Mouse (Mus musculus): Measurements from ENCODE around the gene Dtnb. TPM values are rescaled to one million over a fixed set of nuclear protein-coding genes. Genes with fewer than 3 reads are reported as not detected.
"Not testable (repeated sequence)": the region's sequence is repeated elsewhere in the genome, so short reads cannot be mapped to it uniquely, and the experiment has no call there.

Dtnb gene
- 14.2 and 27.7 TPM in 2 replicates for total RNA-seq (2014; fragmentation: Nextera tagmentation)
- 8.9 and 14.3 TPM in 2 replicates for total RNA-seq (2017)

DNA sequence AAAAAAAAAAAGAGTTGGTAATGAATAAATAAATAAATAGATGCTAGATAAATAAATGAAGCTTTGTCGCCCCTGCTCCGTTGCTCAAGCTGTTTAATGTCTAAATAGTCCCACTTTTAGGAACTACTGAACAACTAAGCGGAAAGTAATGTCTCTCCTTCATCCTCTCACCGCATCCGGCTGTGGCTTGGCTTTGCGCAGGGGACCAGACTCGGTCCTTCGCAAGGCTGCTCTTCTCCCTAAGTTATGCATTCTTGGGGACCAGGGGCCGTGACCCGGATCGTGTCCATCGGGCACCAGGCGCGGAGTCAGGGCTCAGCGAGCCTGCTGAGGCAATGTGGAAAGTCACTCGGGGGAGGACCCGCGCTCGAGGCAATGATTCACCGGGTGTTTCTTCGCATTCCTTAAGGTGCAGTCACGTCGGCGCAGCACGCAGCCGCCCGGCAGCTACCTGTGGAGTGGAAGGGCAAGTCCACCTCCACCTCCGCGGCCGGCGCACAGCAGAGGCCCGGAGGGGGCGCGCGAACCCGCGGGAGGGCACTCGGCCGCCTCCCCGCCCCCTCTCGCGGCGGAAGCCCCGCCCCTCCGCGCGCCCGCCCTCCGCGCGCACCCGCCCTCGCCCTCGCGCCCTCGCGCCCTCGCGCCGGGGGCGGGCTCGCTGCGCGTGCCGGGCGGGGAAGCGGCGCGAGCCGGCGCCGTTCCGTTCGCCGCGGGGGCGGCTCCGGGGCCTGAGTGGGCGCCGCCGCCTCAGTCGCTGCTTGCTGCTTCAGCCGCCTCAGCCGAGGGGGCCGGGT lies at the start of gene Dtnb:
TSS of gene Dtnb (plus strand) at position 595 of the 794 bp plus-strand sequence.
- peak; percentile 85 for ATAC-seq (replicated peaks; ENCODE audit: poor library complexity, severe bottlenecking)

DNA sequence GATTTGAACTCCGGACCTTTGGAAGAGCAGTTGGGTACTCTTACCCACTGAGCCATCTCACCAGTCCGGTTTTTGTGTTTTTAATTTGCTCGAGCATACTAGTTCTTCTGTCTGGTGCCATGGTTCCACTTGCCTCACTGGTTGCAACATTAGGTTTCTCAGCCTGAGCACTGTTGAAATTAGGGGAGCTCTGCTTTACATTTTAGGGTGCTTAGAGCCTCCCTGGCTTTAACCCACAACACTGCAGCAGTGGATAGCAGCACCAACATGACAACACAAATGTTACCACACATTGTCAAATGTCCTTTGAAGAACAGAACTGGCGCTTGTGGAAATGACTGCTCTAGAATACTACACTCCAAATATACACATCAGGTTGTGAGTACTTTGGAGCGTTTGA lies 46.6 kb upstream of the Dtnb start:
- peak; percentile 27; the same call in 1 of the 2 replicates for ATAC-seq (replicated peaks; ENCODE audit: poor library complexity, severe bottlenecking)

DNA sequence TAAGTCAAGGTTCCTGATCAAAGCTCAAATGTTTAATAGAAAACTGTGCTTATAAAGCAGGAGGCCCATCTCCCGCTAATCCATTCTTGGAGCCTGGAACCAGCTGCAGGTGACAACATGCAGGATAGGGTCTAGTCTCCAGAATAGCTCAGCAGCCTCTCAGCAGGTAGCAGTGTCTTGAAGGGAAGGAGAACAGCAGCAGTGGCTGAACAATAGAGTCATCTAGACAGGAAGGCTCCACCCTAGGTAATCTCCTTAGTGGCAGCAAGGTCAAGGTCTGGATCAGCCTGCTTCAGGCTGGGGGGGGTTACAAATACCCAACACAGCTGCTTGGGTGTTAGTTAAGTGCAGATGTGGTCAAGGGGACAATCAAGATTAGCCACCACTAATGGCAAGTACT lies 36.7 kb upstream of the Dtnb start:
- not testable (repeated sequence) for ATAC-seq (replicated peaks; ENCODE audit: poor library complexity, severe bottlenecking)

DNA sequence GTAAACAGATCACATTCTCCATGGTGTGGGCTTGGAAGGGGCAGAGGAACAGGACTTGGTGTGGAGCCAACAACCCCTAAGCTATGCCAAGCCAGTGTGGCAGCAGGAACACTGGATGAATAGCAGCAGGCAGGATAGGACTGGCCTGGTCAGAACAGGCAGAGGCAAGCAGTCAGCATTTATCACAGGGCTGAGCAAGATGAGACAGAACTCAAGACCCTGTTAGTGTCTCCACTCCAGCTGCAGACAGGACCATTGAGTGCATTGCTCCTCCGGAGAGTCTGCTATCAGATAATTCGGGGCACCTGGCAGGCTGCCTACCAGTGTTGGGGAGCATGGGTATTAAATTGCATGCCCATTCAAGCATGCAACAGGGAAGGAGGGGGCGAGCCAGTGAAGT lies 34.6 kb upstream of the Dtnb start:
- ATAC-seq (replicated peaks; ENCODE audit: poor library complexity, severe bottlenecking): no peak

DNA sequence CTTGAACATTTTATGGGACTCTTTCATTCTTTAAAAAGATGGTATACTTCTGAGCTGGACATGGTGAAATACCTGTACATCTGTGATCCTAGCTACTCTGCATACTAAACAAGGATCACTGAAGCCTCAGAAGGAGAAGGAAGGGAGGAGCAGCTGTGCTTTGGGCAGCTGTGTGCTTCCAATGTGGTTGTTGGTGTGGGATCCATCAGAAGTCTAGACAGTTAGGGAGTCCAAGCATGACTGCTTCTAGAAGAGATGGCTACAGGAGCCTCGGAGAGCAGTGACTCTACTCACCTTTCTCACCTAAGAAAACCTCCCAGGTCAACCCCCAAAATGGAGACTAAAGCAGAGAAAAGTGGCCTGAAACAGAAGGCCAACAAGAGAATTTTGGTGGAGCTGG lies 34.1 kb upstream of the Dtnb start:
- ATAC-seq (replicated peaks; ENCODE audit: poor library complexity, severe bottlenecking): no peak

DNA sequence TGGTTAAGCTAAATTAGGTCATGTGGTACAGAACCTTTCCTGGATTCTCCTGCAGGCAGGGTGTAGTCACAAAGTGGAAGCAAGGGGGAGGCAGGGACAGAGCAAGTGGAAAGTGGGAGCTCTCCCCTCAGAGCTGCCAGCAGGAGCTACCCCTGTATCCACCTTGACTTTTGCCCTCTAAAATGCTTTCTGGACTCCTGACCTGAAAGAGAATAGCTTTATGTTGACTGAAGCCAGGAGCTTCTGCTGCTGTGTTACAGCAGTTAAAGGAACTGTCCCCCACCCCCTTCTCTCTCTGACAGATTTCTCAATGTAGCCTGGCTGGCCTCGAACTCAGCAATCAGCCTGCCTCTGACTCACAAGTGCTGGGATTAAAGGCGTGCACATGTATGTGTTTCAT lies 32.6 kb upstream of the Dtnb start:
- ATAC-seq (replicated peaks; ENCODE audit: poor library complexity, severe bottlenecking): no peak

DNA sequence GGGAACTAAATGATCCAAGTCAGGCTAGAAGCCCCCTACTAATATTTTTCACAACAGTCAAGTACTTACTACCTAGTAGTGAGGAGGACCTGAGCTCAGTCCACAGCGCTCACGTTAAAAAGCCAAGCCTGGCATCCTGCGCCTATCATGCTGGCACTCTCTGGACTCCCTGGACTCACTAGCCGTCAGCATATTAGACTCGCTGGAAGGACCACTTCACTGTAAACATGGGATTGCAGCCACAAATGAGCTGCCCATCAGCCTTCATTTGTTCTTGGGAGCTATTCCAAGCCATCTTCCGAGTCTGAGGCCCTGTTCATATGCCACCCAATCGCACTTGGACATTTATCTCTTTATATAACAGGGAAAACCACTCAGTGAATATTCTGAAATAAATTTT lies 31.3 kb upstream of the Dtnb start:
- no peak for ATAC-seq (replicated peaks; ENCODE audit: poor library complexity, severe bottlenecking)

DNA sequence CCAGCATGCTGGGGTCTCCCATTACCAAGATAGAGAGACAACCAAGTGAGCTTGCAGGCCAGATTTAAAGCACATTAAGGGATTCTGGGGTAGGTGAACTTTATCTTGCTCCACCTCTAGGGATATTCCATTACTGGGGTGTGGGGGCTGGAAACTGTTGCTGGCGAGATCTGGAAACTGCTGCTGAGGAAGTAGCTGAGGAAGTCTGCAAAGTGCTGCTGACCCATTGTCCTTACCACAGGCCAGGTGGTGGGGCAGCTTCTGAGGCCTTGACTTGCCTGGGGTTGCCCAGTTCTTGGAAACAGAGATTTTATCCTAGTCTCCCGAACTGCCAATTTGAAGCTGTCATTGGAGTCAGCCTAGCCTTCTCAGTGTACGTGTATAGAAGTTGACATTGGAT lies 26.7 kb upstream of the Dtnb start:
- ATAC-seq (replicated peaks; ENCODE audit: poor library complexity, severe bottlenecking): 0 out of 2 replicates have a peak, but pooled peaks have one; percentile 33

DNA sequence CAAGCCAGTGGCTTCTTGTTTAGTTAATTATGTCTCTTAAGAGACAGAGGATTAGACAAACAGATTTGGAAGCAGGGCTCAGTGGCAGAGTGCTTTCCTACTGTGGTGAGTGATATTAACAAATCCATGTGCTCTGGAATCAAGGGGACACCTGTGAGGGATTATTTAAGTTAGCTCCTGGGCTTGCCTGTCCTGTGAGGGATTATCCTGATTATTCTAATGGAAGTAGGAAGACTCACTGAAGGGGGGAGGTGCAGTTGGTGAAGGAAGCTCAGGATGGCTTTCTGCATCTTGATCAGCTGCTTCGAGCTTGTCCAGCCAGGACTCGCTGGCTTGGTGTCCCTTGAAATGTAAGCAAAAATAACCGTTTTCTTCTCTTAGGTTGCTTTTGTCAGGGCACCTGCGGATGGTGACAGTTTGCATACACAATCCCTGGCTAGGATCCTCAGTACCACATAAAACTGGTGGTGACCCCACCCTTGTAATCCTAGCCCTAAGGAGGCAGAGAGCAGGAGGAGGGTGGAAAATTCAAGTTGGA lies 26.0 kb upstream of the Dtnb start:
- no peak for ATAC-seq (replicated peaks; ENCODE audit: poor library complexity, severe bottlenecking)

DNA sequence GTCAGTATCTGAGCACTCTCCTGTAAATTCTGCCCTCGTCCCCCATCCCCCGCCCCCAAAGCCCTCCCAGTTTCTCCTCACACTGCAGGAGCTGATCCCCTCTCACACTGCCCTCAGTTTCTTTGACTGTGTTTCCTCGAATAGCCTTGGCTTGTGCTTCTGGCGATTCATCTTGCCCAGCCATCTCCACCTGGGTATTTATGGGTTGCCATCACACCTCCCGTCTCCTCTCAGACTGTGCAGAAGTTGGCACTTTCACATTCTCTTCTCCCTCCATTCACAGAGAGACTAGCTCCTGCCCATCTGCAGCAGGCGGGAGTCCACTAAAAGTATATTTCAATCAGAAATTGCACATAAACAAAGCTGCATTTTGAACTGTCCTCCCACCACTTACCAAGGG lies 25.4 kb upstream of the Dtnb start:
- no peak for ATAC-seq (replicated peaks; ENCODE audit: poor library complexity, severe bottlenecking)

DNA sequence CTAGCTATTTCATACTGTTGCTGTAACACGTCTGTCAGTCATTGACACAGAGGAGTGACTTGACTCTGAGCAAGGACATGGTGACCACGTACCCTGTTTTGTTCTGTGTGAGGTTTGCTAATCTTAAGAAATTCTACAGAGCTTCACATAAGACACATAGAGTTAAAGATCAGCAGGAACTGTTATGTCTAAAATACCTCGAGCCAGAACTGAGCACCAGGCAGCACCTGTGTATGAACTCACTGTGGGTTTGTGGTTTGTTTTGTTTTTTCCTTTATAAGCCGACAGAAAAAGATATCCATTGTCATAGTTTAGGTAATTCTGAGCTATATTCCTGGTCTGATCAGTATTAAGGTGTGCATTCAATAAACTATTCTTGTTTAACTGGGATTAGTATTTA lies 24.7 kb upstream of the Dtnb start:
- ATAC-seq (replicated peaks; ENCODE audit: poor library complexity, severe bottlenecking): no peak

DNA sequence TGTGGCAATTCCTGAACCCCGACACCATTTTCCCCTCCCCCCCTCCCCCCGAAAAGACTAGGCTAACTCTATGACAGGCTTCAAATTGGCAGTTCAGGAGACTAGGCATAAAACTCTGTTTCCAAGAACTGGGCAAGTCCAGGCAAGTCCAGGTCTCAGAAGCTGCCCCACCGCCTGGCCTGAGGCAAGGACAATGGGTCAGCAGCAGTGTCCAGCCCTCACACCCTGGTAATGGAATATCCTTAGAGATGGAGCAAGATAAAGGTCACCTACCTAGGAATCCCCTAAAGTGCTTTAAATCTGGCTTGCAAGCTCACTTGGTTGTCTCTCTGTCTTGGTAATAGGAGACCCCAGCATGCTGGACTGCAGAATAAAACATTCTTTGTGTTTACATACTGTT lies 24.3 kb upstream of the Dtnb start:
- ATAC-seq (replicated peaks; ENCODE audit: poor library complexity, severe bottlenecking): no peak

DNA sequence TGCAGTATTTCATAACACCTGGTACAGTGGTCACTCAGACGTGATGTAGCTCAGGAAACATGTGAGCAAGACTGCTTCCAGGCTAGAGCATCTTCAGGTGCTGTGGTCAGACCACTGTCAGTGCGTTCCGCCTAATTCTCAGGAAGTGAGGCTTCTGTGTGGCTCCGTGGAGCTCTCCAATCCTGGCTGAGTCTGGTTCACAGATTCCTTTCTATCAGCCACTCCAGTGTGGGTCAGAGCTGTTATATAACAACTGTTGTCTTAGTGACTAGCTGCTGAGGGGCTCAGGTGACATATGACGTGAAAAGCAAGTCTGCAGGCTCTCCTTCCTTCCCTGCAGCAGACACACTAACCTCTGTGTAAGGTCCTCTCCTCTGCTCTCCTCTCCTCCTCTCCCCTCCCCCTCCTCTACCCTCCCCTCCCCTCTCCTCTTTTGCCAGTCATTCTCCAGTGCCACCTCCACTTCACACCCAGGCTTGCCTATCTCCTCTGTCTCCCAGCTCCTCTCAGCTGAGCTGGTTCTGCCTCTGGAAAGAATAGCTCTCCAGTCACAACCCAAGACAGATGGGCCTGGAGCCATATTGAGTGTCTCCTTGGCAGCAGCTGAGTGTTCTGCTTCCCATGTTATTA lies 23.5 kb upstream of the Dtnb start:
- peak; percentile 55 for ATAC-seq (replicated peaks; ENCODE audit: poor library complexity, severe bottlenecking)

DNA sequence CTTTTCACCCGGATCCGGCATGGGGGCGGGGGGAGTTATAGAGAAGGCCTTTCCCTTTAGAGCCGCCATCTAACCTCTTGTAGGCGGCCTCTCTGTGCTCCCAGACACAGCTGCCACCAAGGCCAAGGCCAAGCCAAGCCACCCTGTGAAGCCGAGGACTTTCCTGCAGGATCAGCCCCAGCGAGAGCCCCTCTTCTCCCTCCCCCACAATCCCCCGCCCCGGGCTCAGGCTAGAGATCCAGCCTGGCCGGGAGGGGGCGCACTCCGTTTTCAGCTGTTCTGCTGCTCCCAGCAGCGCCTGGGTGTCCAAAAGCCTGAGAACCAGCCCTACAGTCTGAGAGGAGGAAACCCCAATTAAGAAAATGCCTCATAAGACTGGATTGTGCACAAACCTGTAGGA lies 21.9 kb upstream of the Dtnb start:
- ATAC-seq (replicated peaks; ENCODE audit: poor library complexity, severe bottlenecking): 0 out of 2 replicates have a peak, but pooled peaks have one; percentile 9

DNA sequence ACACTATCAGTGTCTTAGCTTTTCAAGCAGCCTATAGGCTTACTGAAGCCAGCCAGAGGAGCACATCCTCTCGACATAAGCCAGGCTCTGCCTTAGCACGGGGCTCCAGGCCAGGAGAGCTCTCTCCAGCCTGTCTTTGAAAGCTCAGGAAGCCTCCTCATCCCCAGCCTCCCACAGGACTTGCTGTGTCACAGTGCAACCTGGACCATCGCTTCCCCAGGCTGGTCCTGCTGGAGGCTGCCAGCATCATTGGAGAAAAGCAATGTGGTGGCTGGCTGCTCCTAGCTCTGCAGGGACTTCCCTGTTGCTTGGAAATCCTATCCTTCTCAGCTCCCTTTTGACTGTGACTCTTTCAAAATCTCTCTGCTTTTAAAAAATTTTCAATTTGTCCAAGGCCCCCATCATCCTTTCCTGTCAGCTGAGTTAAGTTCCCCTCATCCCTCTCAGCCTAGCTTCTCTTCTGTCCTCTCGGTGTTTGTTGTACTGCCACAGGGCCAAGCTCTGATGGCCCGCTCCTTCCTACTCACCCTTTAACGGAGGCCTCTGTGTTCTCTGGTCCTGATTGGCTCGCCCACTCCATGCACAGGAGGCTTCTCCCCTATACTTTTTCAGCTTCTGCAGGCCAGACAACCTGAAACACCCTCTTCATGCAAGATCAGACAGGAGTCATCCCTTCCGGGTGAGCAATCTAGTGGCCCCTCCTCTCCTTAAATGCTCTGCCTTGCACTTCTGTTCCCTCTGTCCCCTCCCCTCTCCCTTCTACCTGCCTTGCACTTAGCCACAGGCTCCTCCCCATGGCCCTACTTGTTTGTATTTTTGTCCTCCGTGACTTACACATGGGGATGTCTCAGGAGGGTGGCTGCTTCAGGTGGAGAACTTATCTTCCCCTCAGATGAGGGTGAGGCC lies 14.5 kb upstream of the Dtnb start:
- no peak for ATAC-seq (replicated peaks; ENCODE audit: poor library complexity, severe bottlenecking)

DNA sequence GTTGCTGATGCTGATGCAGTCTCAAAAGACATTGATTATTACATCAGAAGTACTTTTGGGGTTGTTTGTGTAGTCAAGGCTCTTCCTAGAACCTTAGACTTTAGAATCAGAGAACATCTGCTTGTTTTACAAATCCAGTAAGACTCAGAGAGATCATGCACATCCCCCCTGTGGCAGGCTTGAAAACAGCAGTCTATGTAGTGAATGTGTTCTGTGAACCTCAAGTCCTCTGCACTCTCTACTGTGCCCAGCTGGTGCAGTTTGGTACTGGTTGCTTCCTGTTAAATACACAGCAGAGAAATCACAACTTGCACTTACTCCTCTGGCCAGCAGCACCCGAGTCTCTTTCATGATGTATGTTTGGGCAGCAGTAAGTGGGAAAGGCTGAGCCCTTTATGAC lies 11.6 kb upstream of the Dtnb start:
- ATAC-seq (replicated peaks; ENCODE audit: poor library complexity, severe bottlenecking): peak; percentile 92

DNA sequence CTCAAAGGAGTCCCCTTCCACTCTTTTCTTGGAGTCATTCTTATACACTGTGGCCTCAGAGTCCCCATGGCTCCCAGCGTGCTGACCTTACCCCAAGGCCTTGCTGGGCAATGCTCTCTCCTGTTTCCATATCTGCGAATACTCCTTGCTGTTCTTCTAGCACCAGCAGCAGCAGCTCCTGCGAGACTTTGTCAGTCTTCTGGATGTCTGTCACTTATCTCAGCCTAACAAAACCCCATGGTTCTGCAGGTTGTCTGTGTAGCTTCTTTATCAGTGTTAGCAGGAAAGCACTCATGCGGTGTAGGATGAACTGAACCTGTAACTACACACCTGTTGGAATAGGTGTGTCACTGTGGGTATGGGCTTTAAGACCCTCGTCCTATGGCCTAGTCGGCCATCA lies 11.1 kb upstream of the Dtnb start:
- ATAC-seq (replicated peaks; ENCODE audit: poor library complexity, severe bottlenecking): no peak

DNA sequence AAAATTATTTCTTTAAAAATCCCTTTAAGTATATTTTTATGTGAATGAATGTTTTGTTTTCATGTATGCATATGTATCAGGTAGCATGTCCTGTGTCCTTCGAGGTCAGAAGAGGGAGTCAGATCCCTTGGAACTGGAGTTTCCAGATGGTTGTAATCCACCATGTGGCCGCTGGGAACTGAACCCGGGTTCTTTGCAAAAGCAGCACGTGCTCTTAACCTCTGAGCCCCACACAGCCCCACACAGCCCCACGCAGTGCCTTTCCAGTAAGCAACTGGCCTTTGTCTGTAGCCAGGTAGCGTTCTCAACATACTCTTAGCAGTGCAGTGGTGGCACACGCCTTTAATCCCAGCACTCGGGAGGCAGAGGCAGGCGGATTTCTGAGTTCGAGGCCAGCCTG lies 9.4 kb upstream of the Dtnb start:
- no peak for ATAC-seq (replicated peaks; ENCODE audit: poor library complexity, severe bottlenecking)

DNA sequence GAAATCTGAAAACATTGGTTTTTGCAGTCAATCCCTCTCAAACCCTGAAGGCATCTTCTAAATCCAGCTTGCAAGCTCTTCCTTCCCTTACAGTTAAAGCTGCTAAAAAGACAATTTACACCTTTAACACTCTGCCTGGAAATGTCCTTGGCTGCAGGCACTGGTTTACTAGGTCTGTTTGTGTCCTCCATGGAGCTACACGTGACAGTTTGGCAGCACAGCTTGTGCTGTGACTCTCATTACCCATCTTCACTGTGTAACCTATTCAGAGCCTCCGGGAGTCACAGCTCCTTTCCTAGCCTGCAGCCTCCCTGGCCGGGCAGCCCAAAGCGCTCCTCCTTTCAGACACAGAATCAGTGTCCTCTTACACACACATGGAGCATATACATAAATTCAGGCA lies 8.5 kb upstream of the Dtnb start:
- ATAC-seq (replicated peaks; ENCODE audit: poor library complexity, severe bottlenecking): no peak

DNA sequence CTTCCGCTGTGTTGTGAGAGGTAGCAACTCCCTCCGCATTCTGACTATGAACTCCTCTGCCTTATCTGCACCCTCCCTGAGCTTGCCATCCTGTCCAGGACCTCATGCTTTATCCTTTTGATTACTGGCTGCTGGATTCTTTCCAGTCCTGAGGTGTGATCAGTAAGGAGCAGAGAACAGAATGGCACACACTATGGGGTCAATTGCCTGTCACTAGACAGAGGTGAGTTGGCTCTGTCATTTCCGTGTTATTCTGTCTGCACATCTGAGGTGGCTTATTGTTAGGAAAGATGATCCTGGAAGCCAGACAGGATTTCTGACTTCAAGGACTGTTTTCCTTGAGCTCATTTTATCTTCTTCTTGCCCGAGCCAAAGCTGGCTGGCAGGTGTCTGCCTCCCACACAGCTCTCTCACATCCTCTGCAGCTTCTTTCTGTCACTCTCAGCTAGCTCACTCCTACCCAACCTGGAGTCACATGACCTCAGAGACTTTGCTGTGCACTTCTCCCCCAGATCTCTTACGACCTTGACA lies 3.7 kb upstream of the Dtnb start:
- ATAC-seq (replicated peaks; ENCODE audit: poor library complexity, severe bottlenecking): no peak

All from granulocyte monocyte progenitor cell, adult 5-6 weeks (primary cell).